Mouse (Mus musculus) embryo, embryonic 9.5 days (tissue): ENCODE results near the gene Hs6st3.

Experiments
- DNase-seq: peaks from one replicate; pipeline ENCODE4 v3.0.0-alpha.2; 2017; ENCODE audit errors: extremely low spot score

The Hs6st3 gene

GRCm38 (mm10) chr14:119642874-119643273, 504.7 kb downstream of the Hs6st3 start:
- no peak for DNase-seq

DNA sequence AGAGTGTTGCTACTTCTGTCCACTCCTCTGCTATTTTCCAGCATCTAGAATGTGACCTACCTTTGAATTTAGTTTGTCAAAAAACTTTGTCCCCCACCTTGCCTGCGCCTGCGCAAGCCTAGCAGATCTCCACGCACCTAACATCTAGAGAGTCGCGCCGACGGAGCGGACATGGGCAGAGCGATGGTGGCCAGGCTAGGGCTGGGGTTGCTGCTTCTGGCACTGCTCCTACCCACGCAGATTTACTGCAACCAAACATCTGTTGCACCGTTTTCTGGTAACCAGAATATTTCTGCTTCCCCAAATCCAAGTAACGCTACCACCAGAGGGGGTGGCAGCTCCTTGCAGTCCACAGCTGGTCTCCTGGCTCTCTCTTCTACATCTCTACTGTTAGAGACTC, 505.7 kb downstream of the Hs6st3 start:
- DNase-seq: no peak

- DNase-seq: no peak
Measured at GRCm38 (mm10) chr14:119656936-119657335, 518.8 kb downstream of the Hs6st3 start.

- no peak for DNase-seq
Measured at GRCm38 (mm10) chr14:119665741-119666141, 527.6 kb downstream of the Hs6st3 start.

GRCm38 (mm10) chr14:119667421-119667820, 529.3 kb downstream of the Hs6st3 start:
- no peak for DNase-seq

DNA sequence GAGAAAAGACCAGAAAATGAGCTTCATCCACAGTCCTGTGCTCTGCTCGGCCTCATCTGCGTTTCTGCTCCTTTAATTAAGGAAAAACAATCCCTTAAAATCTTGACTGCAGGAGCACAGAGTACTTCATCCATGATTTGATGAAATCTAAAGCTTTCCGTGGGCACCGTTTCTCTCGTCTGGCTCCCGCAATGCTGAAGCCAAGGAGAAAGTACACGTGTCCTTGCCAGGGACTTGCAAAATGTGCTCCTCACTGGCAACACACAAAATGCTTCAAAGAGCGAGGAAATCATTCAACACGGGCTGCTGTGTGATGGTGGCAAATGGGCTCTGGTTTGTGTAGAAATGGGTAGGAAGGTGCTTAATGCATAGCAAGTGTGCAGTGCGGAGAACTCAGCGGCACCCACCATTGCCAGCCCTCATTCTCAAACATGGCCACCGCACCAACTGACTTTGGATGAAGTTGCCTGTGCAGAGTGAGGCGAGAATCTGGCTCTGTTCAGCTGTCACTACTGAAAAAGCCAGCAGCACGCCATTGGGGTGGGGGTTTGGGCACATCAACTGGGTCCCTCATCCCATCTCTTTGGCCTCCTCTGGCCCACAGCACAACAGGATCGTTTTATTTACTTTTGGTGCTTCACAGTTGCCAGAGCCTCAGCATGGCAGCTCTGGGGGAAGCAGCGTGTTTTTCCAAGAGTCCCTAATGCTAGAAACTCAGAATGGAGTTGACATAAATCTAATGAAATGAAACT, 532.9 kb downstream of the Hs6st3 start:
- DNase-seq: no peak

DNA sequence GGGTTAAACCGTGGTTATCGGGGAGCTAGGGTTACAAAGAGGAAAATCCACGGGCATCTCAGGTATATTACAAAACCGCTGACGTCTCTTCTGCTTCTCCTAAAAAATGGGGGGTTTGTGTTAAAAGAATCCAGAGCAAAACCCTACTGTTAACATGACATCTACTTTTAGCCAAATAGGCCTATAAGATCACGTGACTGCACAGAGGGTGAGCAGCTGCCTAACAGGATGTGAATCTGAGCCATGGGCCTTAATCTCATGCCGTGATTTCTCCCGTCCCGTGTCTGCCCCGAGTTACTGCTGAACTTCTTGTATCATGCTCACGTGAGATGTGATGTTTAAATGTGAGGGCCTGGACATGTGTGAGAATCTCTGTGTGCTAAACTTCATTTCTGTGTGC, 540.4 kb downstream of the Hs6st3 start:
- DNase-seq: no peak

GRCm38 (mm10) chr14:119680052-119680451, 541.9 kb downstream of the Hs6st3 start:
- no peak for DNase-seq

- DNase-seq: no peak
Measured at GRCm38 (mm10) chr14:119687885-119688284, 549.7 kb downstream of the Hs6st3 start.

DNA sequence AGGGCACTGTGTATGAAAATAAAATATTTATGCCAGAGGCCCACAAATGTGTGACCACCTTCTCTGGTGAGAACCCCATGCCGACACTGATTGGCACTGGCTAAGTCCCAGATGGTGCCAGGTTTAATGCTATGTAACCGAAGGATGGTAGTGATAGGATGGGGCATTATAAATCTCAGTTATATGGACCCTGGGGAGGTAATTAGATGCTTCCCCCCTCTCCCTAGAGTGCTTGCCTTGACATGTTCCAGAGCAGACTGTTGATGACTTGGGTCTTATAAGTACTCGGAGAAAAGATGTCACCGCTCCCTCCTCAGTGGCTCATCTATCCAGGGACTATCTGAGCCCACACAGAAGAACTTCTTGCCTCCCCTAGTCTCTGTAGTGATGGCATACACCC, 561.8 kb downstream of the Hs6st3 start:
- DNase-seq: no peak

GRCm38 (mm10) chr14:119714712-119715111, 576.6 kb downstream of the Hs6st3 start:
- DNase-seq: no peak

- DNase-seq: no peak
Measured at GRCm38 (mm10) chr14:119717323-119717722, 579.2 kb downstream of the Hs6st3 start.

GRCm38 (mm10) chr14:119725102-119725501, 587.0 kb downstream of the Hs6st3 start:
- DNase-seq: no peak

GRCm38 (mm10) chr14:119731436-119732080, 593.4 kb downstream of the Hs6st3 start:
- no peak for DNase-seq

DNA sequence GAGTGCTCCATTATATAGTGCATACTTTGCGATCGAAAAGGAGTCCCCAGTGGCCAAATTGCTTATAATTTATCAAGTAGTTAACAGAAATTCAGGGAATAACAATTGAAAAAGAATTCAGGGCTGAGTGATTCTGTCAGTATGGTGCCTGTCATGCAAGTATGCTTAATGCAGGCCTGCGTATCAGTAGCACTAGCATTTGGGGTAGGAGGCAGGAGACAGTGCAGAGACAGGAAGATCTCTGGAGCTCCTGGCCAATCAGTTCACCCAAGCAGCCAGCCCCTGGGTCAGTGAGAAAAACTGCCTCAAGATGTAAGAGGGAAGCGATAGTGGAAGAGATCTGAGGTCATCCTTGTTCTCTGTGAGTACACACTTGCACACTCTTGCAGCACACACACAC, 594.1 kb downstream of the Hs6st3 start:
- no peak for DNase-seq

DNA sequence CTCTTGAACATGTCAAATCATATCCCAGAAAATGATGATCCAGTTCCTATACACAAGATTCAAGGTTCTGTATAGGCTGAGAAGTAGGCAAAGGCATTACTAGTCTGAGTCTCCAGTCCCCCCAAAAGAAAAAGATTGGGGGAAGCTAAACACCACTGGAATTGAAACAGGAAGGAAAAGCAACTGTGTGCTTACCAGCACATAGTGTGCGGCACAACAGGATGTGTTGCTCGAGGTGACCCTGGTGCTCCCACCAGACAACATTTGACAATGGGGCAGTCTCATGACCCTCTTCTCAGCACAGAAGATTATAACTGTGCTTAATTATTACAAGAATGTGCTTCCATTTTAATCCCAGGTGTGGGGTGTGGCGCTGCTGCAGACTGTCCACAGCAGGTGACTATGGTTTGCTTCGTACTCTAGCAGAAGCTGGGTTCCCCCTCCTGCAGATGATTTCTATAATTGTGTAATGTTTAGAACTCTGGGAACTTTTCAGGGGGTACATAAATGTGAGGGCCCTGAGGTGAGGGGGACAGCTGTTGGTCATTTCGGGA, 599.3 kb downstream of the Hs6st3 start:
- DNase-seq: no peak

DNA sequence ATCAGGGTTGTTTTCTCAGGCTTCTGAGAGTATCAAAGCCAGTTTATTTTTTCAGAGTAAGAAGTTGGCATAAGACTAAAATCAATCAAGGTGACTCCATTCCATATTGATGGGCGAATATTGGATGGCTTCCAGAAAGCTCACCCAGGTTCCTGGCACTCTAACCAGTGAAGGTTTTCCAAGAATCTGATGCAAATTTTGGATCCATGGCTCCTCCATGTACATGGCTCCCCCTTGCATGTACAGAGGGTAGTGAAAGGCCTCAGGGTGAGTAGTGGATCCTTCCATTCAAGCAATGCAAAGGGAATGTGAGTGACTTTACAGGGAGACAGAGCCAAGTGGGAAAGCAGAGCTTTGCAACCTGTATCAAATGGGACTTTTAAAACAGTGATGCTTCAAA, 603.6 kb downstream of the Hs6st3 start:
- DNase-seq: no peak

- no peak for DNase-seq
Measured at GRCm38 (mm10) chr14:119761376-119761775, 623.2 kb downstream of the Hs6st3 start.

DNA sequence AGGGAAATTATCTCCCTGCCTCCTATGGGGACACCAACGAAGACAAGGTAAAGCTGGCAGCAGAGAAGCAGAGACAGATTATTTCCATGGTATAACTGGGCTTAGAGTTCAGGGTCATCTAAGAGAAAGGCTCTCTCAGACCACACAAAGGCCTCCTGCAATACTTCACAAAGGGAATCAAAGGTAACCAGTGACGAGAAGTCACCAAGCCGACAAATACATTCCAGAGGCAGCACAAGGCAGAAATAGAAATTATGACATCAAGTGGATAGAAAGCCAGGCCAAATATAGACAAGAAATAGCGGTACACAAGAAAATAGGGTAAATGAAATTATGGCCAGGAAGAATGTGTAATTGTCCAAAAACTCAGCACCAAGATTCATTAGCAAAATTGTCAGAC, 633.9 kb downstream of the Hs6st3 start:
- no peak for DNase-seq

GRCm38 (mm10) chr14:119776261-119776660, 638.1 kb downstream of the Hs6st3 start:
- no peak for DNase-seq

- DNase-seq: no peak
Measured at GRCm38 (mm10) chr14:119779982-119780588, 641.9 kb downstream of the Hs6st3 start.

- no peak for DNase-seq
Measured at GRCm38 (mm10) chr14:119781111-119781510, 643.0 kb downstream of the Hs6st3 start.

GRCm38 (mm10) chr14:119789457-119789856, 651.3 kb downstream of the Hs6st3 start:
- no peak for DNase-seq
